Mouse (Mus musculus) thymus, postnatal 36 days (tissue): Measurements from ENCODE around the gene Olfr745.

Experiments
- DNase-seq, 2 experiments: peaks; one replicate each; pipeline ENCODE4 v3.0.0; 2022; ENCODE audit warnings: mixed read lengths in 2 of 2

Olfr745 gene

DNA sequence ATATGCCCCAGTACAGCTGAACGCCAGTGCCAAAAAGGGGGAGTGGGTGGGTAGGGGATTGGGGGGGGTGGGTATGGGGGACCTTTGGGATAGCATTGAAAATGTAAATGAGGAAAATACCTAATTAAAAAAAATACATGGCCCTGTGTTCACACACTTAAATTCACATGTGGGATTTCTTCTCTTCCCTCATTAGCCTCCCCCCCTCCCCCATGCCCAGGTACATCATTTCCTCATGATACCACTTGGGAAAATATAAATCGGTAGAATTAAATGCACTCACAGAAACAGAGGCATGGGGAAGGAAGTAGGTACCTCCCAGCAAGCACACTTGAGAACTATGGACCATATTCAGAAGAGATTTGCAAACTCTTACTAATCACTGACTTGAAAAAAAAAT lies at the start of gene Olfr745:
TSS of gene Olfr745 (plus strand) at position 301 of the 400 bp plus-strand sequence.
- no peak for DNase-seq

DNA sequence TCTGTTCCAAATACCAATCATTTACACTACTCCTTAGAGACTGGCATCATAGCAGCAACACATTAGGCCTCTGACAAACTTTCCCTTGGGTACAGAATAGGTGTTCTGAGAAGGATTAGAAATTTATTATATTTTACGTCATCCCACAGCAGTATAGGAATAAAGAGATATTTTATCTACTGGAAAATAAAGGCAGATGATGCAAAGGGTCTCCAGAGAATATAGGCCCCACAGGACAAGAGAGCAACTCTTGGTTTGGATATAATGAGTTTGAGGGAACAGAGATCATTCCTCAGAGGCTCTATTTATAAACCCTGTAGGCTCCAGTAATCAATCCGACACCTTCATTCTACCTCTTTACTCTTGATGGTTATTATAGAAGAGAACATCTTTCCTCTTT lies 24.6 kb upstream of the Olfr745 start, which contains the start of gene Olfr744:
TSS of gene Olfr744 (plus strand) at position 301 of the 400 bp plus-strand sequence.
- no peak for DNase-seq

DNA sequence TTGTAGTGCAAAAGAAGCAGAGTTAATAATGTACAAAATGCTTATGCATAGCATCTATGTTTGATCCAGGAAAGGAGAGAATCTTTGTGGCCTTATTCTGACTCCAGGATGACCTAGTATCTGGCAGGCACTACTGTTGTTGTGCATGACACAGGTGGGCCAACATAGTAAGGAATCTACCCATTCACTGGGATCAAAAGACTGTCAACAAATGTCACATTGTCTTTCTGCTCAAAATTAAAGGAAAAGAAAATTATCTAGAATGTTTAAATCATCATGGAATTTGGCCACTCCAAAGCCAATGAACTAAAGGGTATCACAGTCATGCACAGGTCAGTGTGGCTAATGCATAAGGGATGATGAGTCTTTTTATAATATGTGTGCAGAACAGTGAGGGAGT lies 7.6 kb downstream of the Olfr745 start, which contains the start of gene Olfr746:
TSS of gene Olfr746 (plus strand) at position 301 of the 400 bp plus-strand sequence.
- no peak for DNase-seq

DNA sequence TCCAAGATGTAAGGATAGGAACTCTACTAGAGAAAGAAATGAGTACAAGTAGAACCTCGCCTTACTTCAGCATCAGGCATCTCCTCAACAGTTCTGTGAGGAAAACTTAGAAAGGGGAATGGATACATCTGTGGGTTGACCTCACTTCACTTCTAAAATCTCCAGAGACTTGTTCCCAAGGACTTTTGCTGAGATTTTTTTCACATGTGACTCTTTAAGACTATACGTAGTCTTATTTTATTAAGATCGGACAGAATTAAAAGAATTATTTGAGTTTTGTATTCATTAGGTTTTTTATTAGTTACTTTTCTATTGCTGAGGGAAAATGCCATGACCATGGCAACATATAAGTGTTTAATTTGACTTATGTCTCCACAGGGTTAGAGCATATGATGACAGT lies 53.9 kb downstream of the Olfr745 start, which contains the start of gene Olfr747:
TSS of gene Olfr747 (minus strand) at position 101 of the 400 bp plus-strand sequence.
- DNase-seq = no peak
